Mouse (Mus musculus): ENCODE results near the gene Mms19. TPM values are rescaled to one million over a fixed set of nuclear protein-coding genes. Genes with fewer than 3 reads are reported as not detected.

Gene Mms19
- total RNA-seq (2014; rRNA removed): 14.9 and 15.1 TPM in 2 replicates
- 23.2 and 39.5 TPM in 2 replicates for polyA plus RNA-seq (2012; rRNA removed)

DNA sequence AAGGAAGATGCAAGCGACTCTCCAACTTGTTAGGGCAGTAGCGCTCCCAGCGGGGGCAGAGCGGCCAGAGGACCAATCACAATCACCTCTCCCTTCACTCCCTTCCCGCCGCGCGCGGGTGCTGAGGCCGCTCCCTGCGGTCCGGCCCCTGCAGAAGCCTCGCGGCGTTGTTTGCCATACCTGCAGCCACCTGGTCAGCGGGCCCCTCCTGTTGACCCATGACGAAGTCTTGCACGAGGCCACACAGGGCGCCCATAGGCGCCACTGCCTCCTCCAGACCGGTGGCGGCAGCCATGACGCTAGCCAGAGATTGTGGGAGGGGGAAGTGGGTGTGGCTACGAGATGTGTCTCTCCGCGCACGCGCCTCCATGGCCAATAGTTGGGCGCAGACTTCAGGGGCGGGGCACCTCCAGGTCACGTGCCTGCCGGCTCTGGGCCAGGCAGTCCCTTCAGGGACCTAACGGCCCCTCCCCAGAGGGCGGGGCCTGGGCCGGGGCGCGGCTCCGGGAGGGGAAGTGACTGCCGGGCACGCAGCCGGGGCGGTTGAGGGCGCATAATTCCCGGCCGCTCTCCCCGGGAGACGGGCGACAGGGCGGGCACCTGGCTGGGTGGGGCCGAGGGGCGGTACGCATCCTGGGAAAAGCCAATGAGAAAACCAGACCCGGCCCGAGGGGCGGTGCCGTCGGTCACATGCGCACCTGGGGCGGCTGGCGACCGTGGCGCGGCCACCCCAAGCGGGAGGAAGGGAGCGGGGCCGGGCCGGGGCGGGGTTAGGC is at the start of gene Mms19:
Mms19 (minus strand) TSS at position 339 of the 776 bp plus-strand sequence.
- peak; percentile 82 for TF ChIP-seq POLR2A (IDR thresholded peaks at IDR 0.05; ENCODE audit: extremely low read depth, insufficient read depth, low read length)
- TF ChIP-seq CTCF (IDR thresholded peaks at IDR 0.05; ENCODE audit: low read depth, low read length): peak; percentile 20; the same call in 1 of the 2 replicates
- Histone ChIP-seq H3K27ac (replicated peaks; ENCODE audit: insufficient read depth, low read depth, low read length) (peak within 1 kb of the TSS; percentile 86), H3K4me3 (ENCODE audit: insufficient read depth, low read depth, low read length) (peak within 1 kb of the TSS; percentile 81), H3K4me1 (ENCODE audit: control insufficient read depth, insufficient read depth, low read length) (peaks cover 5% of the 10 kb centered on the region), H3K36me3 (ENCODE audit: control insufficient read depth, insufficient read depth, low read length) (no peaks in the 10 kb centered on the region), H3K79me2 (ENCODE audit: control insufficient read depth, insufficient read depth, low read length) (peaks cover 31% of the 10 kb centered on the region), H3K9ac (ENCODE audit: low read depth, low read length) (peak within 1 kb of the TSS; percentile 89), H3K27me3 (ENCODE audit: control insufficient read depth, insufficient read depth, low read length) (no peaks in the 10 kb centered on the region)
- WGBS: under 1% methylated on average over 59 of the region's 68 CpGs
- DNase-seq (ENCODE audit: extremely low read depth, low read depth, low spot score): peak; percentile 90

DNA sequence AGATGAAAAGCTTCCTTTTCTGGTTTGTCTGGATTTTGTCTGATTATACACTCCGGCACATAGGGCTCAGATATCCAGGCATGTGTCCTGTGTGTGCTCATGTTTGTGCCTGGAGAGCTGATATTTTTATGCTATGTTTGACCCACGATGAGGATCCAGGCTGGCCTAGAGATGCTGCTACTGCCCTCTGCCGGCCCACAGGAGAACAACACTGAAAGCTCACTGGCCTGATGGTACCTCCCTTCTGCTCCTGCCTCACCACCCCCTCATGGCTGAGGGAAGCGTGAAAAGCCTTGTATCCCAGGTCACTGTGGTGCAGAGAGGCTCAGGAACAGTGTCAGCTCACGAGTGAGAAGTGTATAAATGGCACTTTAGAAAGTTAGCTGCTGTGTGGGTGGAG is 45.2 kb upstream of the Mms19 start:
- TF ChIP-seq CTCF (IDR thresholded peaks at IDR 0.05; ENCODE audit: low read depth, low read length) (peak; percentile 99), POLR2A (IDR thresholded peaks at IDR 0.05; ENCODE audit: extremely low read depth, insufficient read depth, low read length) (no peak)
- H3K27ac ChIP-seq (replicated peaks; ENCODE audit: insufficient read depth, low read depth, low read length): no peak overlapping the region
- no peak overlapping the region for H3K4me3 ChIP-seq (ENCODE audit: insufficient read depth, low read depth, low read length)
- H3K79me2 ChIP-seq (ENCODE audit: control insufficient read depth, insufficient read depth, low read length): peaks cover 19% of the 10 kb centered on the region; the same call in 1 of the 2 replicates
- DNase-seq (ENCODE audit: extremely low read depth, low read depth, low spot score): peak; percentile 41
- 5% methylated on average over 5 of the region's 5 CpGs for WGBS
- no peaks in the 10 kb centered on the region for H3K4me1 ChIP-seq (ENCODE audit: control insufficient read depth, insufficient read depth, low read length)
- no peaks in the 10 kb centered on the region for H3K36me3 ChIP-seq (ENCODE audit: control insufficient read depth, insufficient read depth, low read length)
- H3K27me3 ChIP-seq (ENCODE audit: control insufficient read depth, insufficient read depth, low read length): no peaks in the 10 kb centered on the region
- H3K9ac ChIP-seq (ENCODE audit: low read depth, low read length): no peak overlapping the region

DNA sequence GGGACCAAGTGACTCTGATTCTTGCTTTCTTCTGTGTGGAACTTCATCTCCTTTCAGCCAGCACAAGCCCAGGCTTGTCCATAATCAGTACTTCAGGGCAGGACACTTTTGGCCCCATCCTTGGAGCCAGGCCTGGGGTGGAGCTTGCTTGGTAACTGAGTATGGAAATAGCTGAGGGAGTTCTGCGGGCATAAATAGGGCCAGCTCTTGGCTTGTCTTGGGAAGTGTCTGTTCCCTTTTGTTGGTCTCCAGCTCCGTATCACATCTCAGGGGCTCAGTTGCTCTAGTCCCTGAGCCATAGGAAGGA is 41.5 kb upstream of the Mms19 start:
- H3K36me3 ChIP-seq (ENCODE audit: control insufficient read depth, insufficient read depth, low read length): no peaks in the 10 kb centered on the region

GRCm38 (mm10) chr19:42021681-42022541 is 41.0 kb upstream of the Mms19 start:
- Histone ChIP-seq H3K4me1 (ENCODE audit: control insufficient read depth, insufficient read depth, low read length) (peaks cover 8% of the 10 kb centered on the region), H3K27ac (replicated peaks; ENCODE audit: insufficient read depth, low read depth, low read length) (no peak overlapping the region), H3K27me3 (ENCODE audit: control insufficient read depth, insufficient read depth, low read length) (no peaks in the 10 kb centered on the region), H3K36me3 (ENCODE audit: control insufficient read depth, insufficient read depth, low read length) (no peaks in the 10 kb centered on the region), H3K79me2 (ENCODE audit: control insufficient read depth, insufficient read depth, low read length) (peaks cover 18% of the 10 kb centered on the region; the same call in 1 of the 2 replicates), H3K4me3 (ENCODE audit: insufficient read depth, low read depth, low read length) (no peak overlapping the region), H3K9ac (ENCODE audit: low read depth, low read length) (no peak overlapping the region)
- TF ChIP-seq CTCF (IDR thresholded peaks at IDR 0.05; ENCODE audit: low read depth, low read length): no peak
- no peak for TF ChIP-seq POLR2A (IDR thresholded peaks at IDR 0.05; ENCODE audit: extremely low read depth, insufficient read depth, low read length)
- no peak for DNase-seq (ENCODE audit: extremely low read depth, low read depth, low spot score)
- 74% methylated on average over 10 of the region's 10 CpGs for WGBS

More for the DNA sequence above, 41.5 kb upstream of the Mms19 start:
- Histone ChIP-seq H3K27me3 (ENCODE audit: control insufficient read depth, insufficient read depth, low read length) (no peaks in the 10 kb centered on the region), H3K9ac (ENCODE audit: low read depth, low read length) (no peak overlapping the region), H3K4me1 (ENCODE audit: control insufficient read depth, insufficient read depth, low read length) (peaks cover 6% of the 10 kb centered on the region), H3K79me2 (ENCODE audit: control insufficient read depth, insufficient read depth, low read length) (peaks cover 21% of the 10 kb centered on the region; the same call in 1 of the 2 replicates), H3K4me3 (ENCODE audit: insufficient read depth, low read depth, low read length) (no peak overlapping the region), H3K27ac (replicated peaks; ENCODE audit: insufficient read depth, low read depth, low read length) (no peak overlapping the region)
- 84% methylated on average over 2 of the region's 2 CpGs for WGBS
- no peak for DNase-seq (ENCODE audit: extremely low read depth, low read depth, low spot score)
- no peak for TF ChIP-seq POLR2A (IDR thresholded peaks at IDR 0.05; ENCODE audit: extremely low read depth, insufficient read depth, low read length)

GRCm38 (mm10) chr19:42019011-42019522 is 38.1 kb upstream of the Mms19 start:
- Histone ChIP-seq H3K27ac (replicated peaks; ENCODE audit: insufficient read depth, low read depth, low read length) (no peak overlapping the region), H3K79me2 (ENCODE audit: control insufficient read depth, insufficient read depth, low read length) (peaks cover 15% of the 10 kb centered on the region; the same call in 1 of the 2 replicates), H3K4me3 (ENCODE audit: insufficient read depth, low read depth, low read length) (no peak overlapping the region), H3K27me3 (ENCODE audit: control insufficient read depth, insufficient read depth, low read length) (no peaks in the 10 kb centered on the region), H3K4me1 (ENCODE audit: control insufficient read depth, insufficient read depth, low read length) (peaks cover 10% of the 10 kb centered on the region), H3K9ac (ENCODE audit: low read depth, low read length) (no peak overlapping the region), H3K36me3 (ENCODE audit: control insufficient read depth, insufficient read depth, low read length) (no peaks in the 10 kb centered on the region)
- no peak for TF ChIP-seq CTCF (IDR thresholded peaks at IDR 0.05; ENCODE audit: low read depth, low read length)
- no peak for TF ChIP-seq POLR2A (IDR thresholded peaks at IDR 0.05; ENCODE audit: extremely low read depth, insufficient read depth, low read length)
- no peak for DNase-seq (ENCODE audit: extremely low read depth, low read depth, low spot score)
- WGBS: 69% methylated on average over 4 of the region's 4 CpGs
